Mouse (Mus musculus): Measurements from ENCODE around the gene Abhd12b. TPM values are rescaled to one million over a fixed set of nuclear protein-coding genes. Genes with fewer than 3 reads are reported as not detected.
A peak's percentile ranks its signal among the peaks of the same experiment; 100 is the strongest.
"Not testable (repeated sequence)": the region's sequence is repeated elsewhere in the genome, so short reads cannot be mapped to it uniquely, and the experiment has no call there.

The Abhd12b gene
- polyA plus RNA-seq, 1 experiment from 2014 or later, result 0.13 TPM

DNA sequence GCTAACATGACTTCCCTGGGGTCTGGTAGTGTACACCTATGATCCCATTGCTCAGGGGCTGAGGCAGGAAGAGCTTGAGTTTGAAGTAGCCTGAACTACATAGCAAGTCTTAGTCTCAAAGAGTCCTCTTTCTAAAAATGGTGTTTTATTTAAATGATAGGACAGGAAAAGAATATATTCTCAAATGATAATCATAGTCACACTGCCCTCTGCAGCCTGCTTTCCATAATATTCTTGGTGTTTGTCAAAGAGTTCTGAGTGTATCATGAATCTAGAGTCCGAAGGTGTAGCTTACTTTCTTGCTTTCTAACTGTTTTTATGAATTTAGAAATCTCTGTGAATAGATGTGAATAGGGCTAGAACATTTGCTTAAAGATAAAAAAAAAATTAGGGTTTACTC lies 16.0 kb downstream of the Abhd12b start:
- Histone ChIP-seq H3K4me2 (no peak overlapping the region), H3K4me3 (no peak overlapping the region), H3K9me3 (no peaks in the 10 kb centered on the region), H3K9ac (no peak overlapping the region), H3K4me1 (replicated peaks) (no peaks in the 10 kb centered on the region), H3K27ac (replicated peaks) (no peak overlapping the region), H3K27me3 (no peaks in the 10 kb centered on the region), H3K36me3 (no peaks in the 10 kb centered on the region)
- no peak for ATAC-seq (ENCODE audit: low read depth)
- WGBS, result 97% methylated on average over 1 of the region's 1 CpGs

DNA sequence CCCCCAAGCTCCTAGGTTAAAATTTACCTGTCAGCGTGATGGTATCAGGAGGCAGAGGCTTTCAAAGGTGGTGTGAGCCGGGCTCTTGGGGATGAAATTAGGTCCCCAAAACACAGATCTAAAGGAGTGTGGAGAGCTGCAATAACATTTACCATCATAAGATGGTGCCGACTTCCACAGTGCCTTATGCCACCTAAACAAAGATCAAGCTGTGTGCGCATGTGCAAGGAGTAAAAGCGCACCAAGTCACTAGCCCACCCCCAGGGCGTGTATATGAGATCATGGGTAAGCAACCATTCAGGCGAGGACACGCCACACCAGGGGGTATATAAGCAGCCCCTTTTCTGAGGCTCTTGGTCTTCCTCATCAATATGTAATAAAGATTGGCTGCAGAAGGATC lies 29.6 kb downstream of the Abhd12b start:
- peak overlapping the region; percentile 27 for H3K4me3 ChIP-seq
- H3K27me3 ChIP-seq; H3K4me1 ChIP-seq (replicated peaks); H3K9ac ChIP-seq; H3K4me2 ChIP-seq; H3K9me3 ChIP-seq; H3K36me3 ChIP-seq; ATAC-seq (ENCODE audit: low read depth): not testable (repeated sequence)
- 89% methylated on average over 8 of the region's 8 CpGs for WGBS
- peak overlapping the region; percentile 64 for H3K27ac ChIP-seq (replicated peaks)

DNA sequence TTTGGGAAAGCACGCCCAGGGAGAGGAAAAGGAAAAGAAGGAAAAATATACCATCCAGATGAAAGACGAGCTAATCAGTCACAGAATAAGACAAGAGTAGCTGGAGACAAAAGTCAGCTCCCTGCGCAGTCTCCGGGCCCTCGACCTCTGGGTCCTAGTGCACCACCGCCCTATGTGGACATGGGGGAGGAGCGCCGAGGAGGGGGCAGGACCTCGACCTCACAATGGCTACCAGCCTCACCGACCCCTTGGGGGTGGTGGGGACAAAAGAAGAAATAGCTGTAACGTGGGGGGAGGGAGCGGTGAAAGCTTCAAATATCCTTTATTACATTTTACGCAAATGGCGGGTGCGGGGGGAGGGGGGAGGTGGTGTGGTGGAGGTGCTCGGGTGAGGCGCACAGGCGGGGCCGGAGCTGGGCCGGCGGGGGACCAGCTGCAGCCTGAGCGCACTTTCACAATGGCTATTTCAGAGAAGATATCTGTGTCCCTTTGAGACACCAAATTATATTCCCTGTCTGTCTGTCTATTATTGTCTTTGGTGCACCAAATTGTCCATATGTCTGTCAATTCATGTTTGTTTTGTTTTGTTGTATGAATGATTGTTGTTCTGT lies 30.3 kb downstream of the Abhd12b start:
- Histone ChIP-seq H3K4me3 (peak overlapping the region; percentile 27), H3K9ac (no peak overlapping the region), H3K27ac (replicated peaks) (peak overlapping the region; percentile 64), H3K4me2 (no peak overlapping the region), H3K36me3 (no peaks in the 10 kb centered on the region), H3K9me3 (no peaks in the 10 kb centered on the region), H3K4me1 (replicated peaks) (no peaks in the 10 kb centered on the region), H3K27me3 (no peaks in the 10 kb centered on the region)
- ATAC-seq (ENCODE audit: low read depth), result peak; percentile 59; the same call in 1 of the 2 replicates
- WGBS, result 65% methylated on average over 22 of the region's 22 CpGs

DNA sequence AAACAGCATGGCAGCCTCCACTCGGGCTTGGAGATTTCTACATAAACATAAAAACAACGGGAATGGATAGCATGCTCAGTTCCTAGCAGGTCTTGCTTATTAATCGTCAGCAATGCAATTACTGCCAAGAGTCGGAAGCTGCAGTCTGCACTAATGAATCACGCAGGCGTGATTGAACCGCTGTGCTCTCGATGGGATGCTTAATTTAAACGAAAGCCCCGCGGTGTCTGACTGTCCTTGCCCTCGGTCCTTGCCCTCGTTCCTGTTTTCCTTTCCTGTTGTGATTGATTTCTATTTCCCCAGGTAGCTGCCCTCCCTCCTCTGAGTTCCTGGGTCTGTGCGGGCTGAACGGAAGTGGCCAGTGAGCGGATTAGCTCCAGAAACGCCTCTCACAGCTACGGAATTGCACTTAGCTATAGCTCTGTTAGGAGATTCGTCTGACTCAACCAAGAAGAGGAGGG lies 38.4 kb downstream of the Abhd12b start:
- no peaks in the 10 kb centered on the region for H3K9me3 ChIP-seq
- ATAC-seq (ENCODE audit: low read depth), result peak; percentile 80
- peaks cover 13% of the 10 kb centered on the region for H3K4me1 ChIP-seq (replicated peaks)
- peak overlapping the region; percentile 54 for H3K4me2 ChIP-seq
- no peaks in the 10 kb centered on the region for H3K36me3 ChIP-seq
- WGBS, result 18% methylated on average over 19 of the region's 19 CpGs
- H3K27me3 ChIP-seq, result no peaks in the 10 kb centered on the region
- H3K9ac ChIP-seq, result peak overlapping the region; percentile 54
- H3K4me3 ChIP-seq, result peak overlapping the region; percentile 33
- H3K27ac ChIP-seq (replicated peaks), result peak overlapping the region; percentile 72

DNA sequence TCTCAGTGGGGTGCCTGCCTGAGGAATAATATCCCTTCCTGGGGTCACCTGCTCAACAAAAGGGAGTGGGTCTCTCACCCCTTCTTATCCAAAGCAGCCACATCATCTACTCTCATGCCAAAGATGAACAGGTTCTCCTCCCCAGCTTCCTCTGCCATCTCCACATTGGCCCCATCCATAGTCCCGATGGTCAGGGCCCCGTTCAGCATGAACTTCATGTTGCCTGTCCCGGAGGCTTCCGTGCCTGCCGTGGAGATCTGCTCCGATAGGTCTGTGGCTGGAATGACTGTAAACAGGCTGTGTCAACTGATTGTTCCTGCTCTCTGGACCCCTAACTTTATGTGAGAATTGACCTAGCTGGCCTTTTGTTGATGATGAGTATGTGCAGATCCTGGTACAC lies 41.5 kb downstream of the Abhd12b start:
- Histone ChIP-seq H3K4me1 (replicated peaks) (peaks cover 13% of the 10 kb centered on the region), H3K4me2 (no peak overlapping the region), H3K4me3 (no peak overlapping the region), H3K9ac (no peak overlapping the region), H3K27ac (replicated peaks) (no peak overlapping the region), H3K36me3 (no peaks in the 10 kb centered on the region), H3K9me3 (no peaks in the 10 kb centered on the region), H3K27me3 (no peaks in the 10 kb centered on the region)
- 92% methylated on average over 6 of the region's 6 CpGs for WGBS
- no peak for ATAC-seq (ENCODE audit: low read depth)

DNA sequence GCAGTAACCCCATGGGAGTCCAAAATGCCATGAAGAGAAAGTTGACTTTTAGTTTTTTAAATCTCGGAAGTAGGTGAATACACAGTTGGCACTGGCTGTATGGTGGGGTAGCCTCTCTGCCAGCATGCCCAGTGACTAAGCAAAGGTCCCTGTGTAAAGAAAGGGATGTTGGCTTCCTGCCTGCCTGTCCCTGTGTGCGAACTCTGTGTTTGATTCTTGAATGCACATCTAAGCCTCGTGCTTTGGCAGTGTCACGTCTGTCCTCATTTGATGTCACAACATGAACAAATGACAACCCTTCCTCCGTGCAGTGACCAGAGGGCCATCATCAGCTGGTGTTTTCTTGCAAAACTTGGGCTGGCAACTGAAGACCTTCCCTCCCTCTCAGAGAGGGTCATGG lies 42.4 kb downstream of the Abhd12b start:
- no peak overlapping the region for H3K27ac ChIP-seq (replicated peaks)
- WGBS, result 87% methylated on average over 5 of the region's 5 CpGs

DNA sequence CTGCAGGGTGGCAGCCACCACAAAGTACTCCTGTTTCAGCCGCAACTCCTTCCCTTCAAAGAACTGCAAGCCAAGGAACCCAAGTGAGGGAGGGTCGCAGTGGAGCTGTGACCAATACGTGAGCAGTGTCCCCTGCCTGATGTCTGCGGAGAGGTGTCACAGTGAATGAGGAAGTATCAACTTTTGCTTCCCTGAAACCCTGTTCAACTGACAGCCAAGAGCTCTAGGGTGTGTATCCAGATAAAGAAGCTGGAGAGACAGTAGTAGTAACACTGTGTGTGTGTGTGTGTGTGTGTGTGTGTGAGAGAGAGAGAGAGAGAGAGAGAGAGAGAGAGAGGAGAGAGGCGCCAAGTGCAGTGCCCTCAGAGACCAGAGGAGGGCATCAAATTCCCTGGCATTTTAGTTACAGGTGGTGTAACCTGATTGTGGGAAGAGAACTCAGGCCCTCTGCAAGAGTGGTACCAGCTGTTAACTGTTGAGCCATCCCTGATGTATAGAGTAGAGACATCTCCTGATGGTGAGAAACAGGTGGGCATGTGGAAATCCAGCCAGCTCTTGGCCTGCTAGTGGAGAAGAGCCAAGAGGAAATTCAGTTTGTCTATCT lies 48.1 kb downstream of the Abhd12b start:
- Histone ChIP-seq H3K4me1 (replicated peaks) (no peaks in the 10 kb centered on the region), H3K9ac (no peak overlapping the region), H3K4me2 (no peak overlapping the region), H3K4me3 (no peak overlapping the region), H3K36me3 (no peaks in the 10 kb centered on the region), H3K9me3 (no peaks in the 10 kb centered on the region), H3K27ac (replicated peaks) (no peak overlapping the region), H3K27me3 (no peaks in the 10 kb centered on the region)
- no peak for ATAC-seq (ENCODE audit: low read depth)
- WGBS, result 75% methylated on average over 5 of the region's 5 CpGs

More for the DNA sequence above, 42.4 kb downstream of the Abhd12b start:
- Histone ChIP-seq H3K9ac (no peak overlapping the region), H3K36me3 (no peaks in the 10 kb centered on the region), H3K4me1 (replicated peaks) (peaks cover 13% of the 10 kb centered on the region), H3K27me3 (no peaks in the 10 kb centered on the region), H3K4me2 (no peak overlapping the region), H3K4me3 (no peak overlapping the region), H3K9me3 (no peaks in the 10 kb centered on the region)
- ATAC-seq (ENCODE audit: low read depth), result no peak

DNA sequence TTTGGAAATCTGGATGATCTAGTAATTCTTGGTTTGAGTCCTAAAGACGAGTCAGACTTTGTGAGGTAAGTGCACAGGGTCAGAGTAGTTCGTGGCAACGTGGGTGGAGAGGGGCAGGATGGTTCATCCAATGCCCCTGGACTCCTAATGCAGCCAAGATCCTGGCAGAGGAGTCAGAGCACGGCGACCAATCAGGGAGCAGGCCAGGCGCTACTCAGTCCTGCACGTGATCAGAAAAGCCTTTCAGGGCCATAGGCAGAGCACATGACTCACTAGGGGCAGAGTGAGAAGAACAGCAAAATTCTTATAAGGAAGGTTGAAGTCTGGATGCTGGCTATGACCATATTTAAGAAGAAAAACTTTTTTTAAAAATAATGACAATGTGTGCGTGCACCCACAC lies 50.5 kb downstream of the Abhd12b start:
- Histone ChIP-seq H3K4me1 (replicated peaks) (no peaks in the 10 kb centered on the region), H3K36me3 (no peaks in the 10 kb centered on the region), H3K9ac (no peak overlapping the region), H3K4me3 (no peak overlapping the region), H3K4me2 (no peak overlapping the region), H3K27me3 (no peaks in the 10 kb centered on the region), H3K9me3 (no peaks in the 10 kb centered on the region), H3K27ac (replicated peaks) (no peak overlapping the region)
- no peak for ATAC-seq (ENCODE audit: low read depth)
- 83% methylated on average over 8 of the region's 8 CpGs for WGBS

DNA sequence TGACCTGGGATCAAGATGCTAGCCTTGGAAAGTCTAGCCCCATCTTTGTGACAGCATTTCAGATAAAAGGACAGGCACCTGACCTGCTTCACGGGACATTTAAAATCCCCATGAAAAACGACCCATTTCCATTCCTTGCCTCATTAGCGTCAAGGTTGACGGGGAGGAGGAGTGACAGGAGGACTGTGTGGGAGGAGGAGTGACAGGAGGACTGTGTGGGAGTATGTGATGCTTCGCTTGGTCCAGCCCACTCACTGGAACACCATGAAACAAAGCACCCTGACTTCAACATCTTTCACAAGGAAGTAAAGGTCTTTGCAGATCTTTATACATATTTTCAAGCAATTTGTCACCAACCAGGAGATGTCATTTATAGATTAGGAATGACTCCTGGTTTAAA lies 54.3 kb downstream of the Abhd12b start:
- Histone ChIP-seq H3K27me3 (no peaks in the 10 kb centered on the region), H3K9me3 (no peaks in the 10 kb centered on the region), H3K4me2 (no peak overlapping the region), H3K4me3 (no peak overlapping the region), H3K27ac (replicated peaks) (no peak overlapping the region), H3K36me3 (no peaks in the 10 kb centered on the region), H3K4me1 (replicated peaks) (no peaks in the 10 kb centered on the region), H3K9ac (no peak overlapping the region)
- WGBS, result 68% methylated on average over 5 of the region's 5 CpGs
- ATAC-seq (ENCODE audit: low read depth), result no peak

DNA sequence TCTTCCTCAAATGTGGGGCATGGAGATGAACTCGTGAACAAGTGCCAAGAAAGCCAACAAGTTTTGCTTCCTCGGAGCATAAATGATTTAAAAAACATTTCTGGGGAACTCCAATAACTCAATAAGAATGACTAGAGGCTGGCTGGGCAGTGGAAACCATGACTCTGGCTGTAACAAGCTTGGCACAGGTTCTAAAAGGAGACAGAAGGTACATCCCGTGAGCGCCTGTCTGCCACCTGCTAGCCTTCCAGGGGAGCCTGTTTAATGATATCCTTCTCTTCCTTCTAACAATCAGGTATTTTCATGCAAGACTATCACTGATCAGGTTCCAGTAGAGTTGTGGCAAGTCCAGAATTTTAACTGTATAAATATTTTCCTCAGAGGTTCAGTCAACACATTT lies 58.6 kb downstream of the Abhd12b start:
- Histone ChIP-seq H3K27ac (replicated peaks) (no peak overlapping the region), H3K9me3 (no peaks in the 10 kb centered on the region), H3K4me3 (no peak overlapping the region), H3K4me1 (replicated peaks) (peaks cover 3% of the 10 kb centered on the region; the same call in 1 of the 2 replicates), H3K9ac (no peak overlapping the region), H3K4me2 (no peak overlapping the region), H3K27me3 (no peaks in the 10 kb centered on the region), H3K36me3 (no peaks in the 10 kb centered on the region)
- no peak for ATAC-seq (ENCODE audit: low read depth)
- WGBS, result 87% methylated on average over 4 of the region's 4 CpGs

DNA sequence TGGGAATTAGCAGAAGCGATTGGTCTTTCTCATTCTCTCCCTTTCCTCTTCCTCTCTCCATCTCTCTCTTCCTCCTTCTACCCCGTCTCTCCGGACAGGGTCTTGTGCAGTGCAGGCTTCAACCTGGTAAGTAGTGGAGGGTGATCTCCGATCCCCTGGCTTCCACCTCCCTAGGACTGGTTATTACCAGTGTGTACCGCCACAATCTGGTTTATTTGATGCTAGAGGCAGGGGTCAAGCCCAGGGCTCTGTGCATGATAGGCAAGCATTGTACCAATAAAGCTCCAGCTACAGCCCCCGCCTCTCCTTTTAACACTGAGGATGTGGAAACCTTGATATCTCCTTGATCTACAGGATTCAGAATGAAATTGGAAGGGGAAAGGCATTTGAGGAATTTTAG lies 59.7 kb downstream of the Abhd12b start:
- WGBS, result 91% methylated on average over 6 of the region's 6 CpGs

DNA sequence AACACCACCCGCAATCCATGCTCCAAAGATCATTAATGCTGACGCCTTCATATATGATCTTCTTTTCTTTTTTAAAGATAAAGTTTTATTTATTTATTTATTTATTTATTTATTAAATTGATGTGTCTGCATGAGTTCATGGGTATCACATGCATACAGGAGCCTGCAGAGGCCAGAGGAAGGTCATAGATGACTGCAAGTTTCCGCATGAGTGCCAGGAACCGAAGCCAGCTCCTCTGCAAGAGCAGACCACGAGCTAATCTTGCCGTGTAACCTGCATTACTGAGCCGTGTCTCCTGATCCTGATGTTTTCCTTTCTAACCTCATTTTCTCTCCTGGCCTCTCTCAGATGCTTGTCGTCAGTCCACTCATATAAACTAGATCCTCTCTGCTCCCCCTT lies 60.3 kb downstream of the Abhd12b start:
- Histone ChIP-seq H3K27ac (replicated peaks) (no peak overlapping the region), H3K36me3 (no peaks in the 10 kb centered on the region), H3K4me2 (no peak overlapping the region), H3K9me3 (no peaks in the 10 kb centered on the region), H3K9ac (no peak overlapping the region), H3K4me1 (replicated peaks) (peaks cover 3% of the 10 kb centered on the region; the same call in 1 of the 2 replicates), H3K4me3 (no peak overlapping the region), H3K27me3 (no peaks in the 10 kb centered on the region)
- 84% methylated on average over 8 of the region's 8 CpGs for WGBS
- no peak for ATAC-seq (ENCODE audit: low read depth)

More for the DNA sequence above, 59.7 kb downstream of the Abhd12b start:
- Histone ChIP-seq H3K9ac (no peak overlapping the region), H3K27me3 (no peaks in the 10 kb centered on the region), H3K9me3 (no peaks in the 10 kb centered on the region), H3K4me1 (replicated peaks) (peaks cover 3% of the 10 kb centered on the region; the same call in 1 of the 2 replicates), H3K4me2 (no peak overlapping the region), H3K4me3 (no peak overlapping the region), H3K27ac (replicated peaks) (no peak overlapping the region), H3K36me3 (no peaks in the 10 kb centered on the region)
- ATAC-seq (ENCODE audit: low read depth), result no peak
